Mouse (Mus musculus): ENCODE data around the gene Ddx52.

Gene Ddx52

DNA sequence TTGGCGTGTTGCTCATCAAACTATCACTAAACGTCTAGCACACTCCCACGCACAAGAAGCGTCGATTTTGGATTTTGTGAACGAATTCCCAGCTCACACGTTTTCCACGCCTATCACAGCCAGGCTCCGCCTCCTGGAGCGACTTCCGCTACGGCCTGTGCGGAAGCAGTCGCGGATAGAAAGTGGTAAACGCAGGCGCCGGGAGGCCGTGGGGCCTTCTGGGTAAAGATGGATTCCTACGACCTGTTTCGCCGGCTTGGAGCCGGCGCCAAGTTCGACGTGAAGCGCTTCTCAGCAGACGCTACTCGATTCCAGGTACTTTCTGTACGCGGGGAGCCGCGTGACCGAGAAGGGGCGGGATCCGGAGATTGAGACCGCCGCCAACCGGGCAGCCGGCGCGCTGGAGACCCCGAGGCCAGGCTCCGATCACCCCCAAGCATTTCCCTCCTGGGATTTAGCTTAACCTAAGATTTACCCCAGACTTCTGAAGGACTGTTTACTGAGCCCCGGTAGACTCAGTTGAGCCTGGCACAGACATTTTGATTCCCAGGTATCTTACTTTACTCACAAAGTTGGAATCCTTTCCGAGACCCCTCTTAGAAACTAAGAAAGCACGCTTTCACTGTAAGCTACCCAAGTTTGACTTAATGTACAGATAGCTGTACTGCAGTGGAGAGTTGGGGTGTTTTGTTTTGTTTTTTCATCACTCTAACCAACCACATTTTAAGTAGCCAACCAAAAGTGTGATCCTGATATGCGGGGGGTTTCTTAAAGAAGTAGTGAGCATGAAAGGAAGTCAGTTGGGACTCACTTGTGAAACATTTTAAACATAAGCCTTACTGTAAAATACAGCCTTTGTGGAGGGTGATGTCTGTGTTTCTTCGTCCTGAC is at the start of gene Ddx52:
TSS of gene Ddx52 (plus strand) at position 113 of the 891 bp plus-strand sequence.
- DNase-seq (ENCODE audit: extremely low spot score): peak; percentile 87

- no peak for DNase-seq (ENCODE audit: extremely low spot score)
Measured at GRCm38 (mm10) chr11:83893325-83893724, 48.5 kb upstream of the Ddx52 start.

GRCm38 (mm10) chr11:83896430-83897410 is 45.1 kb upstream of the Ddx52 start:
- DNase-seq (ENCODE audit: extremely low spot score): no peak

- DNase-seq (ENCODE audit: extremely low spot score): no peak
Measured at GRCm38 (mm10) chr11:83897569-83897968, 44.3 kb upstream of the Ddx52 start.

- DNase-seq (ENCODE audit: extremely low spot score): no peak
Measured at GRCm38 (mm10) chr11:83902812-83903211, 39.0 kb upstream of the Ddx52 start.

DNA sequence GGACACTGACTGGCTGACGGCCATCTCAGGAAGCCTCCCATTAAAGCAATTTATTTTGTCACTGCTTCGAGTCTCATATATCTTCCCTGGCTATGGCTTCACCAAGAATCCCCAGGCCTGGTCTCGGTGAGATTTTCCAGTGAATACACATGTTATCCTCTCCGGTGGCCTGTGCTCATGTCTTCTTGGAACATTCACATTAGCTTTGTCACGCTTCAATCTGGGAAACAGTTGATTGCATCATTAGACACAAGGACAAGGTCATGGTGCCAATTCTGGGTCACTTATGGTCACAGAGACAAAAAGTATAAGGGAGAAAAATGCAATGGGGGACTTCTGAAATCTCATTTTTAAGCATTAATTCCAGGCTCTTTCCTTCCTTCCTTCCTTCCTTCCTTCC is 36.1 kb upstream of the Ddx52 start:
- no peak for DNase-seq (ENCODE audit: extremely low spot score)

- no peak for DNase-seq (ENCODE audit: extremely low spot score)
Measured at GRCm38 (mm10) chr11:83908376-83908775, 33.5 kb upstream of the Ddx52 start.

GRCm38 (mm10) chr11:83913824-83914311 is 28.0 kb upstream of the Ddx52 start:
- no peak for DNase-seq (ENCODE audit: extremely low spot score)

- no peak for DNase-seq (ENCODE audit: extremely low spot score)
Measured at GRCm38 (mm10) chr11:83914501-83914900, 27.4 kb upstream of the Ddx52 start.

DNA sequence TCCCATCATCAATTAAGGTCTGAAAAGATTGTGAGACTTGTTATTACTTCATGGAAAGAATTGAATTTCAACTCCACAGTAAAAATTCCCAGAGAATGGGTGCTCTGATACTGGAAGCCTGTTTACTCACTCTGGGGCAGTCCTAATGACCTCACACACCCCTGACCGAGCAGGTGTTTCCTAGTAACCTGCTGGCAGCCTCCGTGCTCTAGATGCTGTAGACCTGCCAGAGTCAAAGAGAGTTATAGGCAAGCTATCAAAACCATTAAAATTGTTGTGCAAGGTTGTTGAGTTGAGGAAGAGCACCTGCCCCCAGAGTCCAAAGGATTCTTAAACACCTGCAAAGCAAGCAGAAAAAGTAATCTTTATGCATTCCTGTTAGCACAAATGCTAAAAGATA is 19.3 kb upstream of the Ddx52 start:
- DNase-seq (ENCODE audit: extremely low spot score): no peak

DNA sequence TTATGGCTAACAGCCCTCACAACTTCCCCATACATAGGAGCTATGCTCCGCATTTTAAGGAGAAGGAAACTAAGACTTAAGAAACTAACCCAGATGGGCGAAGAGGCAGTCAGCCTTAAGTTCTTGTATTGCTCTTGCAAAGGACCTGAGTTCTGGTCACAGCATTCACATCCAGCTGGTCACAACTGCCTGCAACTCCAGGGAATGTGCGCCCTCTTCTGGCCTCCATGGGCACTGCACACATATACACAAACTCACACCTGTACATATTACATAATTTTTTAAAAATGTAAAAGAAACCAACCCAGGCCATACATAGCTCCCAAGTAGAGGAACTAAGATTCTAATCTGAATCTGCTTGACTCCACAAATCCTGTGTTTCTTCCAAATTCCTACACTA is 14.8 kb upstream of the Ddx52 start:
- DNase-seq (ENCODE audit: extremely low spot score): no peak

DNA sequence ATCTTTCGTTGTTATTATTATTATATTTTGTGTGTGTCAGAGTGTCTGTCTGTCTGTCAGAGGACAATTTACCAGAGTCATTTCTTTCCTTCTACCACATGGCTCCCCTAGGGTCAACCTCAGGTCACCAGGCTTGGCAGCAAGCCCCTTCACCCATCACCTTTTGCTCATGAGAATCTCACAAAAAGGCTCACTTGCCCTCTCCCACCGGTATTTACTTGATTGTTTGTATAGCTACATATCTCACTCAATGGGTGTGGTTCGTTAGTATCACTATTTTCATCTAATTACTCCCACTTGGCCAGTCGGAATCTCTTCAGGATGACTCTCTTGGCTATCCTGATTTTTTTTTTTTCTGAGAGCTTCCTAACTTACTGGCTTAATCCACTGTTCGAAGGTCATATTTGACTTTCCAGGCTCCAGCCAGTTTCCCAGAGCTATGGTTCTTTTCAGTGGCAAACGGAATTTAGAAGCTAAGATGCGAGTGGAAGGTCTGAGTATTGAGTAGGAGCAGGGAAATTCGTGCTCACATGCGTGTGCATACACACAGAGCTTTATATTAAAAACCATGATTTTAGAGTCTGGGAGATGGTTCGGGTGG is 9.3 kb upstream of the Ddx52 start:
- DNase-seq (ENCODE audit: extremely low spot score): no peak

DNA sequence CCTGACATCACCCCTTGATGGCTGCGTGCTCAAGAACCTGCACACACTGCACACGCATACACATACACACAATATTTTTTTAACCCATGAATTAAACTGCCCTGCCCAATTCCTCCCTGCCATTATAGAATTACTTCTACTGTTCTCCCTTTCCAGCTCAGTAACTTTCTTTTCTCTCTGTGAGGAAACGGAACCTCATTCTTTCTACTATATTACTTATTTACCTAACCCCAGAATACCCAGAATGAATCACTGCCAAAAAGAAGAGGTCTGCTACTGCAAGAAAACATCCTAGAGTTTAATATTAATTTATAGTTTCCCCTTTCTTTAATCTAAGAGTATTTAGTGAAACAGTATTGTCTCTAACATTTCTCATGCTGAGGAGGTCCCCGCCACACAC is 8.5 kb upstream of the Ddx52 start:
- DNase-seq (ENCODE audit: extremely low spot score): no peak

DNA sequence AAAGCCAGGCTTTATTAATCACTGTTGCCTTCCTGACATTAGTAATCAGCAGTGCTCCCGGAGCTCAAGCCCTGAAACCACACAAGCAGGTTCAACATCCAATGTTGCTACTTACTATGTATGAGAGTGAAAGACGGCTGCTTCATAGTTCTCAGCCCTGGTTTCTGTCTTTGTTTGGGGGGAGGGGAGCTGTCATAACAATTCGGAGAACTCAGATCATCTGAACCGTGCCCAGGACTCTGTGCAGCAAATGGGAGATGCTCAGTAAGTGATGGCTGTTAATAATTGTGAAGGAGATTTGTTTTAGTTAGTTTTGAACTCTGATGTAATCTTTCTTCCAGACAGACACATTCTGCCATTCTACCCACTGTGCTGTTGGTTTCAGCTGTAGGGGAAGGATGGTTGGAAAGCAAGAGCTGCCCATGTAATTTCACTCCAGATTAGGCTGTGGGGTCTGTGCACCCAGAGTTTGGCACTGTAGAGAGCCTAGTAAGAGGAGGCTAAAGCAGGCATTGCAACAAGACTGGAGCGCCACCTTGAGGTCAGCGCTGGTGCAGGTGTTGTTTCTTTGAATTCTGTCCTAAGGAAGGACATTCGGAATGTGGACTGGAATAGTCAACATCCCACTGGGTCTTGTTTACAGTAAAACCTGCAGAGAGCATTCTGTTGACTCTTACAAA is 5.7 kb upstream of the Ddx52 start:
- peak; percentile 77 for DNase-seq (ENCODE audit: extremely low spot score)

DNA sequence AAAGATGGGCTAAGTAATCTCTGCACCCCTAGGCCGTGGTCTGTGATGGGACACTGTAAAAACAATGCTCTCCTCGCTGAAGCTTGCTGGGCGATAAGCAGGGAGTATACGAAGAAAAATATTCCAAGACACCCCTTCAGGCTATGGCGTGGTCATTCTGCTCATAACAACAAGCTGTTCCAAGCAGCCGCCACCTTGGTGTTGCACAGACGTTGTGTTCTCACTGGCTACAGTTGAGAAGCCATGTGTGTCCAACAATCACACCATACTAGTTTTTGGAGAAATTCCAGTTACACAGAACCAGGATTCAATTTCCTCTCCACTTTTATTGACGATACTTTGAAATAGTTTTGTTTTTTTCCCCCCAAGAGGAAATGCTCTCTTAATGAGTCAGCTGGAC is 3.3 kb upstream of the Ddx52 start:
- no peak for DNase-seq (ENCODE audit: extremely low spot score)

- DNase-seq (ENCODE audit: extremely low spot score): no peak
Measured at GRCm38 (mm10) chr11:83956822-83957221, 15.0 kb downstream of the Ddx52 start.

DNA sequence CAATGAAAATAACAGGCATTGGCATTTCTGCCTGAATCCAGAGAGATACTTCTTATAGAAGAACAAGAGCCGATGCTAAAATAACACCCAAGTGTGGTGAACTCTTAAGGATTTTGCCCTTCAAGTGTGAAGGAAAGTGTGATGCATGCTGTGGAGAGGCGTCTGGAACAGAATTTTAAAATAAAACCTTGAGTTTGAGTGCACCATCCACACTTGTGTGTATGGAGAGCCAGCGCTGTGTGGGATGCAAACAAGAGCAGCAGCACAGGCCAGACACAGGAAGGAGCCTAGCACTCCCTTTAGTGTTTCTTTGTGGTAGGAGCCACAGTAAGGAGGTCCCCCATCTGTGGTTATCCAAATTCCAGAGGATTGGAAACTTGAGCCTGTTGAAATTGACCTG is 20.1 kb downstream of the Ddx52 start:
- DNase-seq (ENCODE audit: extremely low spot score): no peak

GRCm38 (mm10) chr11:83963991-83964921 is 22.4 kb downstream of the Ddx52 start, which contains the start of gene Synrg:
TSS of gene Synrg (plus strand) at chr11:83964428.
- DNase-seq (ENCODE audit: extremely low spot score): peak; percentile 87

GRCm38 (mm10) chr11:83967436-83968204 is 25.8 kb downstream of the Ddx52 start:
- DNase-seq (ENCODE audit: extremely low spot score): no peak

Data from embryo, embryonic 9.5 days (tissue).